Mouse (Mus musculus) hindbrain, embryonic 16.5 days (tissue): ENCODE data around the gene Cpne2. TPM values are rescaled to one million over a fixed set of nuclear protein-coding genes. Genes with fewer than 3 reads are reported as not detected.

Experiments used
- ATAC-seq: fragments of 200-750 bp; cut with Nextera tagmentation; 2 replicates; pipeline ENCODE4 v1.8.0; 2017; ENCODE audit warnings: moderate TSS enrichment, moderate library complexity
- H3K27ac ChIP-seq: fragments of 300-500 bp; sonication (generic); 2 replicates; pipeline ENCODE4 v1.5.1; 2014; ENCODE audit warnings: low read depth, mild to moderate bottlenecking, control low read depth, low read length, moderate library complexity
- H3K27me3 ChIP-seq: fragments of 300-500 bp; sonication (generic); replicated peaks from 2 replicates; pipeline ENCODE4 v1.6.1; 2014; ENCODE audit warnings: low read length; ENCODE audit not compliant: control insufficient read depth, insufficient read depth
- H3K36me3 ChIP-seq: fragments of 300-500 bp; sonication (generic); 2 replicates; pipeline ENCODE4 v1.6.1; 2014; ENCODE audit warnings: mild to moderate bottlenecking, low read length, moderate library complexity, mixed read lengths; ENCODE audit not compliant: control insufficient read depth, insufficient read depth
- H3K4me1 ChIP-seq: fragments of 300-500 bp; sonication (generic); 2 replicates; pipeline ENCODE4 v1.6.1; 2014; ENCODE audit warnings: low read depth, low read length; ENCODE audit not compliant: control insufficient read depth, insufficient read depth
- H3K4me2 ChIP-seq: fragments of 300-500 bp; sonication (generic); 2 replicates; pipeline ENCODE4 v1.6.1; 2014; ENCODE audit warnings: mild to moderate bottlenecking, low read length, control low read depth, moderate library complexity
- H3K4me3 ChIP-seq: fragments of 300-500 bp; sonication (generic); 2 replicates; pipeline ENCODE4 v1.5.1; 2014; ENCODE audit warnings: mild to moderate bottlenecking, low read length, control low read depth, moderate library complexity
- H3K9ac ChIP-seq: fragments of 300-500 bp; sonication (generic); 2 replicates; pipeline ENCODE4 v1.6.1; 2014; ENCODE audit warnings: low read depth, mild to moderate bottlenecking, control low read depth, low read length, moderate library complexity
- H3K9me3 ChIP-seq: fragments of 300-500 bp; sonication (generic); 2 replicates; pipeline ENCODE4 v1.6.1; 2014; ENCODE audit warnings: mild to moderate bottlenecking, low read length, moderate library complexity; ENCODE audit not compliant: control insufficient read depth
- WGBS: fragments of 180-500 bp; shearing (Covaris S2); extraction: QIAGEN DNeasy Blood & Tissue Kit; methylation state at CpG from one replicate; pipeline ENCODE4 v1.1.7; 2014; 5-methylcytosine and 5-hydroxymethylcytosine counted together
- polyA plus RNA-seq: library from polyadenylated mRNA; unstranded; fragments of >200 nt; fragmentation: Nextera tagmentation; extraction: Ambion mirVana; gene quantifications from 2 replicates; pipeline ENCODE4 v1.2.1, GENCODE M21; 2015

Gene Cpne2
- polyA plus RNA-seq, 1 experiment from 2014 or later = 22.7 TPM

DNA sequence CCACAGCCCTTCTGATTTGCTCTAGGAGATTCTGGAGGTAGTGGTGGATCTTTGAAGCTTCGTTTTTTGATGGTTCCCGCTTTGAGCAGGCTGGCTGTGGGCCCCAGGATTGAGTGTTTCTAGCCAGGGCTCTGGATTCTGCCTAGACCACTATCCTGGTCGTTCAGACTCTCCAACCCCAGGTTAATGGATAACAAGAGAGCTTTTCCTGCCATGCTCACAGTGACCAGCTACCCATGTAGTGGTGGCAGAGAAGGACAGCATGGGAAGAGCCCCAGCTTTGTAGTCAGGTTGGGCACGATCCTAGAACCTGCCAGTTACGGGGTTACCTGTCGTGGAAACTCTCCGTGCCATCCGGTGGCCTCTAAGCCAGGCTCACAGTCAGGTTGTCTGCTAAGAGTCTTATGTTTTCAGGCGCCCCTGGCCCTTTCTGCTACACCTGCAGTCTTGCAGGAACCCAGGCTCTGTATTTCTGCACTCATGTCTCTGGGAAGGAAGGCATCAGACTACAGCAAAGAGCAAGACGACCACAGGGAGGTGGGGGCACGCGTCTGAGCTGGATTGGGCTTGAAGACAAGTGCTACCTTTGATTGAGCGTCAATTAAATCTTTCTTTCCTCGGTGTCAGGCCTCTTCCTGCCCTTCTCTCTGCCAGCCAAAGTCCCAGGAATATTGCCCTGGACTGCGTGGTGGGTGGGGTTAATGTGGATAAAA is 33.8 kb downstream of the Cpne2 start:
- Histone ChIP-seq H3K4me3 (no peak overlapping the region), H3K4me2 (peak overlapping the region; percentile 35; the same call in 1 of the 2 replicates), H3K36me3 (no peaks in the 10 kb centered on the region), H3K4me1 (peaks cover 29% of the 10 kb centered on the region), H3K9me3 (no peaks in the 10 kb centered on the region), H3K27me3 (no peaks in the 10 kb centered on the region), H3K27ac (peak overlapping the region; percentile 67), H3K9ac (peak overlapping the region; percentile 10; the same call in 1 of the 2 replicates)
- WGBS = 43% methylated on average over 15 of the region's 15 CpGs
- peak; percentile 46 for ATAC-seq

GRCm38 (mm10) chr8:94567159-94567849 is 34.5 kb downstream of the Cpne2 start:
- Histone ChIP-seq H3K27me3 (no peaks in the 10 kb centered on the region), H3K4me3 (no peak overlapping the region), H3K4me1 (peaks cover 28% of the 10 kb centered on the region), H3K9me3 (no peaks in the 10 kb centered on the region), H3K36me3 (no peaks in the 10 kb centered on the region), H3K27ac (peak overlapping the region; percentile 67), H3K4me2 (peak overlapping the region; percentile 35; the same call in 1 of the 2 replicates), H3K9ac (no peak overlapping the region)
- peak; percentile 95 for ATAC-seq
- WGBS = 34% methylated on average over 8 of the region's 8 CpGs

- ATAC-seq = no peak
- peaks cover 28% of the 10 kb centered on the region for H3K4me1 ChIP-seq
- H3K4me2 ChIP-seq = no peak overlapping the region
- no peaks in the 10 kb centered on the region for H3K9me3 ChIP-seq
- H3K27ac ChIP-seq = no peak overlapping the region
- H3K9ac ChIP-seq = no peak overlapping the region
- WGBS = 90% methylated on average over 8 of the region's 8 CpGs
- no peak overlapping the region for H3K4me3 ChIP-seq
- no peaks in the 10 kb centered on the region for H3K27me3 ChIP-seq
- H3K36me3 ChIP-seq = no peaks in the 10 kb centered on the region
Measured at GRCm38 (mm10) chr8:94568098-94568497, 35.3 kb downstream of the Cpne2 start.

DNA sequence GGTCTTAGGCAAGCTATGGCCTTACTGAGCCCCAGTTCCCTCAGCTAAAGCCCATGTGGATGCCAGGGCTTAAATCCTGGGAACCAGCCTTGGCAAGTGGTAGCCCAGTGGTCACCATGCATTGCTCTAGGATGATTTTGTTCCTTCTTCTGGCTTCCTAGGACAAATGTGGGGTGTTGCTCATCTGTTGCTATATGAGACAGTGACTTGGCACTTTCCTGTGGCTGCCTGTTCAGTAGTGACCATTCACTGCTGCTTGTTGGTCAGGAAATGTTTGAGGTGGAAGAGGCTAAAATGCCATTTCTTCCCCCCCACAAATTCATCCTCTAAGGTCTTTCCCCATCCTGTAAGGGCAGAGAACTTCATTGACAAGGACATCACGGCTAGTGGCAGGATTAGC is 36.6 kb downstream of the Cpne2 start:
- Histone ChIP-seq H3K36me3 (no peaks in the 10 kb centered on the region), H3K4me3 (no peak overlapping the region), H3K4me1 (peaks cover 28% of the 10 kb centered on the region), H3K4me2 (no peak overlapping the region), H3K27ac (no peak overlapping the region), H3K9me3 (no peaks in the 10 kb centered on the region), H3K27me3 (no peaks in the 10 kb centered on the region), H3K9ac (no peak overlapping the region)
- ATAC-seq = no peak
- WGBS = 69% methylated on average over 1 of the region's 1 CpGs

DNA sequence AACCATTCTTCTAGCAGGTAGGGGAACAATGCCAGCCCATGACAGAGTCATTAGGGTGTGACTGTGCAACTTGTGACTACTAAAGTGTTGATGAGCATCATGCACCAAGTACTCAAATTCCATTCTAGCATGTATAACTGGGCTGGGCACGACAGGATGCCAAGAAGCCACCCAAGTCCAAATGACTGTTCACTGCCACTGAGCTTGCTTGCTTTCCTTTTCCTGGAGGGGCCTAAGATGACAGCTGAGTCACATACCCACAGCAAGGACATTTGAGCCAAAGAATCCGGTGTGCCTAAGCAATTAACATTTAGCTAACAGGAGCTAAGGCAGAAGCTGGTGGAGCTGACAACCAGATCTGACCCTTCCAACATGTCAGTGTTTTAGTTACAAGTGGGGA is 39.1 kb downstream of the Cpne2 start:
- Histone ChIP-seq H3K9me3 (no peaks in the 10 kb centered on the region), H3K36me3 (peaks cover 12% of the 10 kb centered on the region), H3K27me3 (no peaks in the 10 kb centered on the region), H3K4me1 (peaks cover 13% of the 10 kb centered on the region), H3K9ac (no peak overlapping the region), H3K4me3 (no peak overlapping the region), H3K27ac (no peak overlapping the region), H3K4me2 (no peak overlapping the region)
- ATAC-seq = no peak
- 82% methylated on average over 2 of the region's 2 CpGs for WGBS

DNA sequence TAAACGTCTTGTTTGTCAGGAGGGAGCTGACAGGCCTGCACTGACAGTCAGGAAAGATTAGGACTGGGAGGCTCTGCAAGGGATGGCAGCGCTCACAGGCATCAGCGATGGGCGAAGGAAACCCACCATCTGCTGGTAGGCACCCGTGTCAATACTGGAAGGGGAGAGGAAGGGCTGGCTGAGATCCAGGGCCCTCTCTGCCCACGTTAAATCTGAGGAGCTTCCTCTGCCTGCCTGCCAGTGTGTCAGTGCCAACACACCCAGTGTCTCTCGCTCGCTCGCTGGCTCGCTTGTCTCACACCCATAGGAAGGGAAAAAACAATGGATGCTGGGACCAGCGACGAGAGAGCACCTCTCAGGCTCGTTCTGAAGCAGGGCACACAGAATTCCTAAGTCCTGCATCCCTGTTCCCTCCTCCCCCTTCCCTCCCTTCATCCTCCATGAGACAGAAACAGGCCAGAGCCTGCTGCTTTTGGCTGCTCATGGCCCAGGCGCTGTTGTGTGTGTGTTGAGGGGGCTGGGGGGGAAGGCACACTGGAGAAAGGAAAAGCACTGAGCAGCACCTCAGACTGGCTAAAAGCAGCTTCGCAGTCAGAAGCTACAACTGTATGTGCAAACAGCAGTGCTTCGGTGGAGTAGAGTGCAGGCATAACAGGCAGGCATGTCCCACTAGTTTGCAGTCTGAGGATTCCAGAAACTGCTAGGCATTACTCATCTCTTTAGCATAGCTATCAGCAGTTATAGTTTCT is 41.5 kb downstream of the Cpne2 start:
- Histone ChIP-seq H3K4me3 (no peak overlapping the region), H3K27ac (peak overlapping the region; percentile 70), H3K9me3 (no peaks in the 10 kb centered on the region), H3K4me1 (no peaks in the 10 kb centered on the region; the same call in 1 of the 2 replicates), H3K36me3 (peaks cover 20% of the 10 kb centered on the region), H3K4me2 (no peak overlapping the region), H3K27me3 (no peaks in the 10 kb centered on the region), H3K9ac (no peak overlapping the region)
- WGBS = 66% methylated on average over 16 of the region's 16 CpGs
- ATAC-seq = peak; percentile 88

DNA sequence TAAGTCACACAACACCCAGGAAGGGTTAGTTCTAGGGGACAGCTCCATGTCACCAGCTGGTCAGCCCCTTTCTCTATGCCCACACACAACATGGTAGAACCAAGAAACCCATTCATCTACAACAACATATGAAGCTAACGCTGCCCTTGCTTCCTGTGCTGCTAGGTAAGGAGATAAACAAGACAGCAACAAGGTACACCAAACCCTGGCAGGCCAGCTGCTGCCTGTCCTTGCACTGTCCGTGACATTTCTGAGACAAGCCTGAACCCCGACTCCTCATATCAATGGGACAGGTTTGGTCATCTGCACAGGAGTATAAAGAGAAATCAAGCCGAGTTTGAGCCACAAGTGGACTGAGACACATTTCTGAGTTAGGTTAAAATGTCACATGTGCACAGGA is 42.4 kb downstream of the Cpne2 start:
- no peak for ATAC-seq
- no peak overlapping the region for H3K27ac ChIP-seq
- WGBS = 94% methylated on average over 4 of the region's 4 CpGs

DNA sequence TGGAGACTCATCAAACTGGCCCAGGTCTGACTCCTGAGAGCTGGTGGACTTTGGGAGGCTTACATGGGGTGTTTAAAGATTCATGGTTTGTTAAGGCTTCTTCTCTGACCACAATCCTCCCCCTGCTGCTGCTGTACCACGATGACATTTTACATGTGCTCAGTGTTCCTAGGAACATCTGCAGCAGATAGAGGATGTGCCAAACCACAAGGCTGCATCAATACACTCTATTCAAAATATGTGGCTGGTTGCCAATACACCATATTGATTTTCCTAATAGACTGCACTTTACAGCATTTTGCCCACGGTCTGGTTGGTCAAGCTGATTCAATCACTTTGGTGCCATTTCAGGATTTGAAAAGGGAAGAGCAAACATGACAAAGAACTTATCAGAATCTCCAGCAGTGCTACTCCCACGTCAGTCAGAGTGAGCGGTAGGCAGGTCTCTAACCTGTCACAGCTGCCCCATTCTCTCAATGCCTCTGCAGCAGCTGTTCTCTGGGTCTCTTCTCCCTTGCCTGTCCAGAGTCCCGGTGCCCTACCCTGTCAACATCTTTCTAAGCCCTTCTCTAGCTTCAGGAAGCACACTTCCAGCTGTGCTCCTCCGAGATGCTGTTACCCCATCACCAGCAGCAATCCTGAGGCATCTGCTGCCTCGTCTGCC is 49.2 kb downstream of the Cpne2 start:
- no peak for ATAC-seq
- H3K4me1 ChIP-seq = peaks cover 2% of the 10 kb centered on the region
- H3K27me3 ChIP-seq = no peaks in the 10 kb centered on the region
- peaks cover 14% of the 10 kb centered on the region for H3K36me3 ChIP-seq
- H3K4me2 ChIP-seq = no peak overlapping the region
- no peak overlapping the region for H3K27ac ChIP-seq
- no peaks in the 10 kb centered on the region for H3K9me3 ChIP-seq
- H3K4me3 ChIP-seq = no peak overlapping the region
- H3K9ac ChIP-seq = no peak overlapping the region
- WGBS = 58% methylated on average over 7 of the region's 7 CpGs

More for the DNA sequence above, 42.4 kb downstream of the Cpne2 start:
- H3K9me3 ChIP-seq = no peaks in the 10 kb centered on the region
- H3K4me1 ChIP-seq = no peaks in the 10 kb centered on the region; the same call in 1 of the 2 replicates
- H3K36me3 ChIP-seq = peaks cover 22% of the 10 kb centered on the region
- H3K27me3 ChIP-seq = no peaks in the 10 kb centered on the region
- no peak overlapping the region for H3K9ac ChIP-seq
- no peak overlapping the region for H3K4me3 ChIP-seq
- no peak overlapping the region for H3K4me2 ChIP-seq
